Mouse (Mus musculus) adrenal gland, postnatal 36 days (tissue): ENCODE measurements around the gene Olfr1454. TPM values are rescaled to one million over a fixed set of nuclear protein-coding genes. Genes with fewer than 3 reads are reported as not detected.

Experiments
- DNase-seq, 2 experiments: peaks; one replicate each; pipeline ENCODE4 v3.0.0; 2021; ENCODE audit warnings: mixed read lengths in 1 of 2
- long read RNA-seq, 2 experiments: library from polyadenylated mRNA; stranded (forward); transcript quantifications; one replicate each; pipeline ENCODE4 v2.0.0; 2021; ENCODE audit warnings: borderline sequencing depth in 2 of 2
- total RNA-seq, 2 experiments: library from RNA; stranded (reverse); gene quantifications; 2 replicates each; pipeline ENCODE4 v1.2.3; 2021

Olfr1454 gene
- total RNA-seq: not detected
- long read RNA-seq, experiment 1: 0 reads
- long read RNA-seq, experiment 2: 0 reads

- no peak for DNase-seq
Measured at GRCm38 (mm10) chr19:13060310-13060709, at the start of gene Olfr1454. TSS of gene Olfr1454 (plus strand) at chr19:13060610.

DNA sequence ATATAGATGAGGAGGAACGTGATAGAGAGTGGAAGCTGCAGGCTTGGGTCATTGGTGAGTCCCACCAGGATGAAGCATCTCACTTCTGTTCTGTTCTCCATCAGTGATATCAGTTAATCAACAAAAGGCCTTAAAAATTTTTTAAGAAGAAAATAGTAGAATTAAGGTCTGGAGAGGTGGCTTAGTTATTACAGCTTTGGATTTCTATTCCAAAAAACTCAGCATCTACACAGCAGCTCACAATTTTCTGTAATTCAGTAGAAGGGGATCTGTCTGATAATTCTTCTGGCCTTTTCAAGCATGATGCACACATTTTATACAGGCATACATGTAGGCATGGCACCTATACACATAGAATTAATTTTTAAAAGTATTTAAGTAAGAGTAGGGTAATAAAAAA lies 32.2 kb upstream of the Olfr1454 start, which contains the start of gene Olfr1453:
Olfr1453 (minus strand) TSS at position 101 of the 400 bp plus-strand sequence.
- DNase-seq: no peak

DNA sequence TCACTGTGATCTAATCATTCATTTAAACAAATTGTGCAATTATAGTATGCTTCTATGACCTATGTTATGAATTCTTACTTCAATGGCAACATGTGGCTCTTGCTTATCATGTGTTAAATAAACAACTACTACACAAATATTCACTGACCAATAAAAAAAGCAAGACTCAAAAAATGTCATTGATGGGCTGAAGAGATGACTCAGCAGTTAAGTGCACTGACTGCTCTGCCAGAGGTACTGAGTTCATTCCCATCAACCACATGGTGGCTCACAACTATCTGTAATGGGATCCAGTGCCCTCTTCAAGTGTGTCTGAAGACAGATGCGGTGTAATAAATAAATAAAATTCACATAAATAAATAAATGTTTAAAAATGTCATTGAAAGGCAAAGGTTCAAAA lies 33.5 kb downstream of the Olfr1454 start:
- DNase-seq: no peak

DNA sequence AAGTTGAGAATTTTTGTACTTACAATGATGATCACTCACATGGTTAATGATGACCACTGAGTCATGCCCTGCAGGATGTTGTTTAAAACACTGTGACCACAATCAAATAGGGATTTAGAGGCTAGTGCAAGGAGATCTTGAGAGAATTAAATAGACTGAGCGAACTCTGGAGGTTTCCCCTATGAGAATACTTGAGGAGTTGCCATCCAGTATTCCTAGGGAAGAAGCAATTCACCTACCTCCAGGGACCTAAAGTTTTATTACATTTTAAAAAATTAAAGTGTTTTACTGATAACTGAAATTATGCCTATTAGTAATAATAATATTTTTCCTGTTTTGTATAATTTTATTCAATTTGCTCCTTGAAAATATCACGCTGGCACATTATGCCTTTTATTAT lies 37.4 kb downstream of the Olfr1454 start, which contains the start of gene Olfr1457:
Olfr1457 (minus strand) TSS at position 101 of the 400 bp plus-strand sequence.
- no peak for DNase-seq

DNA sequence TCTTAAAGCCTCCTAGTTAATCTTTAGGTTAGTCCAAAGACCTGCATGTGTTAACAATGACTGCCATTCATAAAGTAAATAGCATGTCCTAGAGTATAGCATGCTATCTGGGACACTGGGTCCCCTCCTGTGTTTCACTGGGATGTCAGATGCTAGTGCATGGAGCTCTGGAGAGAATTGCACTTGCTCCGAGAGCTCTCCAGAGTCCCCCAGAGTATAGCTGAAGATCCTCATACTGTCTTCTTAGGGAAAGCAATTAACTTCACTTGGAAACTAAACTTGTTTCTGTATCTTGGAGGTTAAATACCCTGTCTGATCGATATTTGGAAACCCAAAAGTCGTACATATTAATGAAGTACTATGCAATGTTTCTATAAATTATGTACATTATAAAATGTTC lies 46.3 kb downstream of the Olfr1454 start, which contains the start of gene Olfr1458:
Olfr1458 (minus strand) TSS at position 101 of the 400 bp plus-strand sequence.
- DNase-seq: no peak

Other genes with a start within 250 kb of the Olfr1454 start
- gene Gm5244, start 213.9 kb upstream of the Olfr1454 start, total RNA-seq: not detected
- gene Olfr1444, start 203.3 kb upstream of the Olfr1454 start, total RNA-seq: not detected
- not detected for gene Olfr1445, start 176.8 kb upstream of the Olfr1454 start, total RNA-seq
- not detected for gene Olfr1446, start 167.1 kb upstream of the Olfr1454 start, total RNA-seq
- gene Olfr1447, start 156.9 kb upstream of the Olfr1454 start, total RNA-seq: not detected
- not detected for gene Olfr1448, start 136.2 kb upstream of the Olfr1454 start, total RNA-seq
- gene Olfr1449, start 129.8 kb upstream of the Olfr1454 start, total RNA-seq: not detected
- gene Olfr1450, start 110.4 kb upstream of the Olfr1454 start, total RNA-seq: not detected
- not detected for gene Olfr1451, start 65.6 kb upstream of the Olfr1454 start, total RNA-seq
- gene Olfr1453, start 32.3 kb upstream of the Olfr1454 start, total RNA-seq: not detected
- not detected for gene Olfr1457, start 37.3 kb downstream of the Olfr1454 start, total RNA-seq
- gene Olfr1458, start 46.2 kb downstream of the Olfr1454 start, total RNA-seq: not detected
- gene Olfr1459, start 88.9 kb downstream of the Olfr1454 start, total RNA-seq: under 1 TPM; 0.07 TPM
- not detected for gene Olfr1461, start 102.4 kb downstream of the Olfr1454 start, total RNA-seq
- not detected for gene Olfr1462, start 125.1 kb downstream of the Olfr1454 start, total RNA-seq
- gene Olfr1463, start 170.7 kb downstream of the Olfr1454 start, total RNA-seq: not detected